Mouse (Mus musculus): ENCODE data around the gene Sp1. TPM values are rescaled to one million over a fixed set of nuclear protein-coding genes. Genes with fewer than 3 reads are reported as not detected.

Sp1 gene
- 66.1 to 99.7 TPM (median 74.8 TPM) in 3 replicates for total RNA-seq (2017)

DNA sequence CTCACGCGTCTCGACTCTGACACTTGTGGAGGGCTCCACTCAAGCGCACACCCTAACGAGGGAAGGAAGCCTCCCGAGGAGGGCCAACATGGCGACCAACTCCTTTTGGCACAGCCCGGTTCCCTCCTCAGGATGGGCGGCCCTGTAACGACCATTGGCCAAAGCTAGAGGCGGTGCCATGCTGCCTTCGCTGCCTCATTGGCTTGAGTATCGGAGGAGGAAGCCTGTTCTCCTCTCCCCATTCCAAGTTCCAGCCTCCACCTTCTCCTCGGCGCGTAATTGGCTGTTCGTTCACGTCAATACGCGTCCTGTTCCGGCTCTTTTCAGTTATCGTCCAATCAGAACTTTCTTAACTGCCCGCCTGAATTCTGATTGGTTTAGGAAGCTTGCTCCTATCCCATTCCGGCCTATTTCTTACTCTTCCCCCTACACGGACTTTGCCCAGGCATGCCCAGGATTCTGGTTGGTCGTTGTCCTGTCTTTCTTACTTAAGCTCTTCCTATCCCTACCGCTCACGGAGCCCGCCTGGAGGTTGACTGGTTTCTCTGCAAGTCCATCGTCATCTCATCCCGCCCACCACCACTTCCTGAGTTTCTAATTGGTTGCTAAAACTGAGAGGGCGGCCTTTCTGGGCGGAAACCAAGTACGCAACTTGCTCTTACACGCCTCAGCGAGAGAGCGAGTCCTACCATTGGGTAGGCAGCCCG, at the start of gene Sp1:
Gene Sp1 (plus strand): TSS at position 655 of the 707 bp plus-strand sequence.
- peak; percentile 87 for ATAC-seq (replicated peaks; ENCODE audit: insufficient number of reproducible peaks, low FRiP score, low TSS enrichment, poor library complexity, severe bottlenecking)

GRCm38 (mm10) chr15:102356501-102357325, 49.2 kb upstream of the Sp1 start:
- no peak for ATAC-seq (replicated peaks; ENCODE audit: insufficient number of reproducible peaks, low FRiP score, low TSS enrichment, poor library complexity, severe bottlenecking)

DNA sequence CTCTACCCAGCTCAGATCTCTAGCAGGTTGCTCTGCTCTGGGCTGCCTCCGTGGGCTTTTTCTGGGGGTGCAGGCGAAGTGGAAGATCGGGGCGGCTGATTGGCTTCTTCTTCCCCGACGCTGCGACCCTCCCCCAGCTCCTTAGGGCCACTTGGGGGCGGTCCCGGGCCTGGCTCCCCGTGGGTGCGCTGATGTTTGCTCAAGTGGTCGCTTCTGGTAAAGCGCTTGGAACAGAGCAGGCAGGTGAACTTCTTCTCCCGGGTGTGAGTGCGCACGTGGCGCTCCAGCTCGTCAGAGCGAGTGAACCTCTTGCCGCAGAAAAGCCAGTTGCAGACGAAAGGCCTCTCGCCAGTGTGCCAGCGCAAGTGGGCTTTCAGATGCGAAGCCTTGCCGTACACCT, 47.8 kb upstream of the Sp1 start:
- ATAC-seq (replicated peaks; ENCODE audit: insufficient number of reproducible peaks, low FRiP score, low TSS enrichment, poor library complexity, severe bottlenecking): no peak

GRCm38 (mm10) chr15:102358834-102359233, 47.1 kb upstream of the Sp1 start:
- ATAC-seq (replicated peaks; ENCODE audit: insufficient number of reproducible peaks, low FRiP score, low TSS enrichment, poor library complexity, severe bottlenecking): no peak

GRCm38 (mm10) chr15:102362648-102363047, 43.3 kb upstream of the Sp1 start:
- no peak for ATAC-seq (replicated peaks; ENCODE audit: insufficient number of reproducible peaks, low FRiP score, low TSS enrichment, poor library complexity, severe bottlenecking)

- no peak for ATAC-seq (replicated peaks; ENCODE audit: insufficient number of reproducible peaks, low FRiP score, low TSS enrichment, poor library complexity, severe bottlenecking)
These were observed 41.3 kb upstream of the Sp1 start for GRCm38 (mm10) chr15:102364678-102365077.

DNA sequence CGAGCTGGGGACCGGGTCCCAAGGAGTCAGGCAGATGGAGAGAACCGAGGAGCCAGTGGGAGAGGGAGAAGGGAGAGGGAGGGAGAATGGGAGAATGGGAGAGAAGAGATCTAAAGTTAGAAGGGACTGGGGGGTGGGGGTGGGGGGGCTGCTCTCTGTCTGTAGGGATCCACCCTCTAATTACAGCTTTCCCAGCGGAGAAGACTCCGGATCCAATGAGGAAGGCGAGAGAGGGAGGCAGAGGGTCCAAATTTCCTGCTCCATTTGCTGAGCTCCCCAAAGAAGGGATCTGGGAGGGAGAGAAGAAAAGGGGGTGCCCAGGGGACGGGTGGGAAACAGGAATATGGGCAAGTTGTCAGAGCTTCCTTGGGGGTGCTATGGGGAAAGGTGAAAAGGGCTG, 39.7 kb upstream of the Sp1 start:
- ATAC-seq (replicated peaks; ENCODE audit: insufficient number of reproducible peaks, low FRiP score, low TSS enrichment, poor library complexity, severe bottlenecking): no peak

DNA sequence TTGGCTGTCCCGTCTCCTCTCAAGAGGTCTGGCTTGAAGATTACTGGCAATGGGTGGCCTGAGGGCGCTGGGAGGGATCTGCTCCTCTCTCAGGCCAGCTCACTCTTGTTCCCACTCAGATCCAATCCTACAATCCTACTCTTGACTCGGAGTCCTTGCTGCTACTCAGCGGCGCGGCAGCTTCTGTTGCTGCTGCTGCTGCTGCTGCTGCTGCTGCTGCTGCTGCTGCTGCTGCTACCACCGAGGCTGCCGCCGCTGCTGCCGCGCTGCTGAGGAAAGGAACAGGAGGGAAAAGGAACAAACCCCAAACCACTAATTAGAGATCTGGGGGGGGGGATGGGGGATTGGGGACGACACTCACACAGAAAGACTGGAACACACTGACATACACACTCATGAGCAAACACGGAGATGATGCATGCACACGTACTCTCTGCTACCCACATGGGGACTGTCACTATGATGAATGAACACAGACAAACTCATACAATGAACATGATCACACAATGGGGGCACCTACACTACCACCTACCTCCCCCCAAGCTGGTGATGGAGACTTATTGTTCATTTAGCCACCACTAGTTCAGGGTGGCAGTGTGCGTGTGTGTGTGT, 39.1 kb upstream of the Sp1 start, which contains the start of gene Sp7:
Gene Sp7 (minus strand): TSS at position 450 of the 612 bp plus-strand sequence.
- no peak for ATAC-seq (replicated peaks; ENCODE audit: insufficient number of reproducible peaks, low FRiP score, low TSS enrichment, poor library complexity, severe bottlenecking)

GRCm38 (mm10) chr15:102369972-102370371, 36.0 kb upstream of the Sp1 start:
- no peak for ATAC-seq (replicated peaks; ENCODE audit: insufficient number of reproducible peaks, low FRiP score, low TSS enrichment, poor library complexity, severe bottlenecking)

- no peak for ATAC-seq (replicated peaks; ENCODE audit: insufficient number of reproducible peaks, low FRiP score, low TSS enrichment, poor library complexity, severe bottlenecking)
These were observed 35.2 kb upstream of the Sp1 start for GRCm38 (mm10) chr15:102370727-102371126.

GRCm38 (mm10) chr15:102376453-102377162, 29.3 kb upstream of the Sp1 start:
- no peak for ATAC-seq (replicated peaks; ENCODE audit: insufficient number of reproducible peaks, low FRiP score, low TSS enrichment, poor library complexity, severe bottlenecking)

- ATAC-seq (replicated peaks; ENCODE audit: insufficient number of reproducible peaks, low FRiP score, low TSS enrichment, poor library complexity, severe bottlenecking): peak; percentile 78
These were observed 28.8 kb upstream of the Sp1 start for GRCm38 (mm10) chr15:102377163-102377543.

- no peak for ATAC-seq (replicated peaks; ENCODE audit: insufficient number of reproducible peaks, low FRiP score, low TSS enrichment, poor library complexity, severe bottlenecking)
These were observed 28.1 kb upstream of the Sp1 start for GRCm38 (mm10) chr15:102377810-102378262.

DNA sequence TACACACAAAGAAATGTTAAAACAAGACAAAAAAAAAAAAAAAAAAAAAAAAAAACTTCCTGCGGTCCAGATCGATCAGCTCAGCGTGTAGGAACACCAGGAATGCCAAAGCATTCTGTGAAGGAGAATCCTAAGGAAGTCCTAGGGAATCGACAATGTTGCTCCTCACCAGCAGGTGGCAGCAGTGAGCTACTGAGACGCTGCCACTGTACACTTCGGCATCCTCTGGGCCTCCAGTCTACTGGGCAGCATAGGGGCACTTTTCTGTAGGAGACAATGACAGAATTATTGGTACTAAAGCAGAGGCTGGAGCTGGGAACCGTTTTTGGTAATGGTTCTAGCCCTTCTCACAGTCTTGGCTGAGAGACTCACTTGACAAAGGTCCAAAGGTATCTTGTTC, 24.4 kb upstream of the Sp1 start:
- peak; percentile 83 for ATAC-seq (replicated peaks; ENCODE audit: insufficient number of reproducible peaks, low FRiP score, low TSS enrichment, poor library complexity, severe bottlenecking)

GRCm38 (mm10) chr15:102383671-102384070, 22.3 kb upstream of the Sp1 start:
- ATAC-seq (replicated peaks; ENCODE audit: insufficient number of reproducible peaks, low FRiP score, low TSS enrichment, poor library complexity, severe bottlenecking): no peak

DNA sequence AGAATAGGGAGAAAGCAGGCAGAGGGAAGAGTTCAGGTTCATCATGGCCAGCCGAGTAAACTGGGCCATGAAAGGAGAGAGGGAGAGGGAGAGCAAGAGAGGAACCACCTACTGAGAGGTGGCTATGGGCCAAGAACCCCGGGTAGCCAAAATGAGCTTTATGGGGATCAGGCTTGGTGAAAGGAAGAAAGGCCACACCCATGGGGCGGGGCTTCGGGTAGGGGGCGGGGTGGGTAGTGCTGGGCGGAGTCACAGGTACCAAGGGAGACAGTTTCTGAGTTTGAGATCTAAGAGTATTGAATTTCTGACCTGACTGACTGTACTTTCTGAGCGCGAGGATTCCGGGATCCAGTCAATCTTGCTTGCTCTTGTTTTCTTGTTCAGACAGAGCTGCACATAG, 19.3 kb upstream of the Sp1 start:
- ATAC-seq (replicated peaks; ENCODE audit: insufficient number of reproducible peaks, low FRiP score, low TSS enrichment, poor library complexity, severe bottlenecking): no peak

GRCm38 (mm10) chr15:102388942-102389341, 17.0 kb upstream of the Sp1 start:
- ATAC-seq (replicated peaks; ENCODE audit: insufficient number of reproducible peaks, low FRiP score, low TSS enrichment, poor library complexity, severe bottlenecking): no peak

GRCm38 (mm10) chr15:102392520-102392919, 13.4 kb upstream of the Sp1 start:
- no peak for ATAC-seq (replicated peaks; ENCODE audit: insufficient number of reproducible peaks, low FRiP score, low TSS enrichment, poor library complexity, severe bottlenecking)

DNA sequence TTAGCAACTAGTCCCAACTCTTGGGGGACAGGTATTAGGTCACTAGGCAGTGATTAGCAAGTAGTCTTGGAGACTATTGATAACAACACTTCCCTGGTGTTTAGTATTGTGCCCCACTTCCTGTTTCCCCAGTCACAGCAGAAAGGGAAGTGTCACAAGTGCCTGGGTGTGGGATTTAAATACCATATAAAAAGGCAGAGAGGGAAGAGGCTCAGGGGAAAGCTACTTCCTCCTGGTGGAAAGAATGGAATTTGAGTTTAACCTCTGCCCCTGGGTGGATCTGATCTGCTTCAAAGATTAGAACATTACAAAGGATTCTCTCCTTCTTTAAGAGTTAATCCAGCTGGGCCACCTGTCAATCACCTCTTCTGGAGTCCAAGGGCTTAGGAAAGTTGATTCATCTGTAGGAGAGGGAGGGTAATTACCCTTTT, 12.3 kb upstream of the Sp1 start:
- peak; percentile 98 for ATAC-seq (replicated peaks; ENCODE audit: insufficient number of reproducible peaks, low FRiP score, low TSS enrichment, poor library complexity, severe bottlenecking)

Data from monocyte, adult 5-6 weeks (primary cell).